Mouse (Mus musculus) fibroblast of lung, adult 2 months (primary cell): ENCODE results near the gene Slit1.
A peak's percentile ranks its signal among the peaks of the same experiment; 100 is the strongest.

Source experiments
- DNase-seq: peaks from one replicate; pipeline ENCODE4 v3.0.0-alpha.2; 2011; ENCODE audit warnings: low read depth

Slit1 gene

GRCm38 (mm10) chr19:41597170-41597894 is 146.1 kb downstream of the Slit1 start:
- peak; percentile 86 for DNase-seq

GRCm38 (mm10) chr19:41591808-41592207 is 151.7 kb downstream of the Slit1 start:
- DNase-seq, result no peak

GRCm38 (mm10) chr19:41589681-41590080 is 153.8 kb downstream of the Slit1 start:
- DNase-seq, result no peak

- DNase-seq, result no peak
Measured at GRCm38 (mm10) chr19:41589026-41589425, 154.4 kb downstream of the Slit1 start.

- no peak for DNase-seq
Measured at GRCm38 (mm10) chr19:41587431-41588222, 155.8 kb downstream of the Slit1 start.

- DNase-seq, result no peak
Measured at GRCm38 (mm10) chr19:41586752-41587151, 156.7 kb downstream of the Slit1 start.

GRCm38 (mm10) chr19:41582918-41583514 is 160.4 kb downstream of the Slit1 start:
- no peak for DNase-seq

- no peak for DNase-seq
Measured at GRCm38 (mm10) chr19:41581706-41582420, 161.6 kb downstream of the Slit1 start, which contains the start of gene Gm340. Gene Gm340, plus strand, starts transcription at chr19:41582370.

- no peak for DNase-seq
Measured at GRCm38 (mm10) chr19:41579311-41579920, 164.0 kb downstream of the Slit1 start.

GRCm38 (mm10) chr19:41577576-41577975 is 165.9 kb downstream of the Slit1 start:
- DNase-seq, result no peak

- DNase-seq, result no peak
Measured at GRCm38 (mm10) chr19:41573700-41574099, 169.8 kb downstream of the Slit1 start.

GRCm38 (mm10) chr19:41568791-41569190 is 174.7 kb downstream of the Slit1 start:
- DNase-seq, result no peak

GRCm38 (mm10) chr19:41560856-41561255 is 182.6 kb downstream of the Slit1 start:
- no peak for DNase-seq

- DNase-seq, result no peak
Measured at GRCm38 (mm10) chr19:41558891-41559486, 184.5 kb downstream of the Slit1 start.

GRCm38 (mm10) chr19:41557491-41557890 is 186.0 kb downstream of the Slit1 start:
- no peak for DNase-seq

GRCm38 (mm10) chr19:41556981-41557380 is 186.5 kb downstream of the Slit1 start:
- DNase-seq, result no peak
